Mouse (Mus musculus) adrenal gland, adult 8-10 months (tissue): ENCODE measurements around the gene Rac2. TPM values are rescaled to one million over a fixed set of nuclear protein-coding genes. Genes with fewer than 3 reads are reported as not detected.

ENCODE experiments used
- DNase-seq: peaks from one replicate; pipeline ENCODE4 v3.0.0; 2022
- total RNA-seq, 4 experiments: library from RNA; stranded (reverse); gene quantifications; 2 replicates each; pipeline ENCODE4 v1.2.4; 2022

Gene Rac2
- total RNA-seq = 10 to 100 TPM in 2 of 4 experiments, 1 to 10 TPM in 2; 4.2 to 19.0 (median 7.7) TPM

GRCm38 (mm10) chr15:78572658-78573397, at the start of gene Rac2:
TSS of gene Rac2 (minus strand) at chr15:78572783.
- no peak for DNase-seq

GRCm38 (mm10) chr15:78616973-78617372, 44.4 kb upstream of the Rac2 start:
- DNase-seq = no peak

- DNase-seq = no peak
Observed at GRCm38 (mm10) chr15:78614536-78614935, 42.0 kb upstream of the Rac2 start.

- peak; percentile 58 for DNase-seq
Observed at GRCm38 (mm10) chr15:78610705-78611462, 38.3 kb upstream of the Rac2 start.

GRCm38 (mm10) chr15:78607463-78607862, 34.9 kb upstream of the Rac2 start:
- no peak for DNase-seq

GRCm38 (mm10) chr15:78606059-78606458, 33.5 kb upstream of the Rac2 start:
- DNase-seq = no peak

- DNase-seq = no peak
Observed at GRCm38 (mm10) chr15:78605371-78605791, 32.8 kb upstream of the Rac2 start.

- DNase-seq = no peak
Observed at GRCm38 (mm10) chr15:78604255-78604654, 31.7 kb upstream of the Rac2 start.

- no peak for DNase-seq
Observed at GRCm38 (mm10) chr15:78601180-78601579, 28.6 kb upstream of the Rac2 start.

GRCm38 (mm10) chr15:78599529-78600193, 27.1 kb upstream of the Rac2 start:
- no peak for DNase-seq

- no peak for DNase-seq
Observed at GRCm38 (mm10) chr15:78599124-78599523, 26.5 kb upstream of the Rac2 start.

GRCm38 (mm10) chr15:78597729-78598128, 25.1 kb upstream of the Rac2 start:
- no peak for DNase-seq

GRCm38 (mm10) chr15:78596914-78597313, 24.3 kb upstream of the Rac2 start, which contains the start of gene Cyth4:
TSS of gene Cyth4 (plus strand) at chr15:78597047.
- no peak for DNase-seq

- DNase-seq = no peak
Observed at GRCm38 (mm10) chr15:78596504-78596903, 23.9 kb upstream of the Rac2 start.

- no peak for DNase-seq
Observed at GRCm38 (mm10) chr15:78595468-78595867, 22.9 kb upstream of the Rac2 start.

- DNase-seq = no peak
Observed at GRCm38 (mm10) chr15:78594831-78595230, 22.2 kb upstream of the Rac2 start.

- DNase-seq = no peak
Observed at GRCm38 (mm10) chr15:78593896-78594425, 21.4 kb upstream of the Rac2 start.

- DNase-seq = no peak
Observed at GRCm38 (mm10) chr15:78592452-78592968, 19.9 kb upstream of the Rac2 start.

GRCm38 (mm10) chr15:78591680-78592451, 19.3 kb upstream of the Rac2 start:
- DNase-seq = no peak

GRCm38 (mm10) chr15:78590785-78591184, 18.2 kb upstream of the Rac2 start:
- DNase-seq = no peak

- no peak for DNase-seq
Observed at GRCm38 (mm10) chr15:78589936-78590335, 17.4 kb upstream of the Rac2 start.

- DNase-seq = no peak
Observed at GRCm38 (mm10) chr15:78588900-78589299, 16.3 kb upstream of the Rac2 start.
